Mouse (Mus musculus): Measurements from ENCODE around the gene Ryr3. TPM values are rescaled to one million over a fixed set of nuclear protein-coding genes. Genes with fewer than 3 reads are reported as not detected.

Ryr3 gene
- polyA plus RNA-seq, 1 experiment from 2014 or later, result 2.4 TPM

DNA sequence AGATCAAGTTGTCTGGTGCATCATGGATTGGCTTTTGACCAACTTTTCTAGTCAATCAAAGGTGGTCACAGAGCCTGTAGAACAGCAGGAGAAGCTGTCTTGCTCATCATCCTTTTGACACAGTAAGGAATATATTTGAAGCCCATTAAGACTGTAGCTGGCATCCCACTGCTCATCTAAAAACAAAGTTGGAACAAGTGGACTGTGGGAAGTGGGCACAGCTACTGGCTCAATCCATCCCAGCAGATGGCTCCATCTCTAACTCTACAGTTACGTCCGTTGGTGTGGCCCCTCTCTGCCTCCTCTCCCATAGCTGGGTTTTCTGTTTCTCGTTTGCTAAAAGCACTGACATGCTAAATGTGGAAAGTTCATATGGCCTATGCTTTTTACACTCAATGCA is 400.9 kb downstream of the Ryr3 start:
- Histone ChIP-seq H3K4me1 (no peaks in the 10 kb centered on the region), H3K27ac (no peak overlapping the region), H3K4me2 (no peak overlapping the region), H3K9ac (no peak overlapping the region), H3K36me3 (no peaks in the 10 kb centered on the region), H3K27me3 (no peaks in the 10 kb centered on the region), H3K9me3 (no peaks in the 10 kb centered on the region), H3K4me3 (no peak overlapping the region)
- 72% methylated on average over 3 of the region's 3 CpGs for WGBS
- ATAC-seq (ENCODE audit: borderline replicate concordance, extremely low read depth, low FRiP score, low TSS enrichment), result no peak

DNA sequence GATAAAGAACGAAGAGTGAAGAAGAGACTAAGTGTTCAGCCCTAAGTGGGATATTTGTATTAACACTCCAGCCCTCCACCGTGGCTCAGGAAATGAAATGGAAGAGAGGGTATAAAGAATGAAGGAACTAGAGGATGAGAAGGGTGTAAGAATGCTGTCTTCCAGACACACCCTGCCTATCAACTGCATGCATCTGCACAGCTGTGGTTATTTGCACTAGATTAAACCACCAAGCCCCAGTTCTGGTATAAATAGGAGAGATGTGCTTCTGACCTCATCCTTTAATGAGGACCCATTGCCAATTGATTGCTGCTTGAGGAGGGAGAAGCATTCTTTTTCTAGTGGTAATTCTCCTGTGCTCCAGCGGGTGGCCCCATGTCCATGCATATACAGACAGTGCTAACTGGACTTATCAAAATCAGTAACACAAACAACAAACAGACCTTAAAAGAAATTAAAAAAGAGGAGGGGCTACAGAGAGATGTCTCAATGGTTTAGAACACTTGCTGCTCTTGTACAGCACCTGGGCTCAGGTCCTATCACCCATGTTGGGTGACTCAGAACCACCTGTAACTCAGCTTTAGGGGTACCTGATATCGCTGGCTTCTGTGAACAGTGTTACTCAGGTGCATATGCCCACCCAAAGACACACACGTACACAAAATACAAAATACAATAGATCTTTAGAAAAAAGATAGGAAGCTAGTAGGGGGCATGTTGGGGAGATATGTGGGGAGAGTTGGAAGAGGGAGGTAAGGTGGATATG is 404.1 kb downstream of the Ryr3 start:
- Histone ChIP-seq H3K9me3 (no peaks in the 10 kb centered on the region), H3K27ac (no peak overlapping the region), H3K9ac (no peak overlapping the region), H3K36me3 (no peaks in the 10 kb centered on the region), H3K27me3 (no peaks in the 10 kb centered on the region), H3K4me2 (no peak overlapping the region), H3K4me1 (no peaks in the 10 kb centered on the region), H3K4me3 (no peak overlapping the region)
- 58% methylated on average over 5 of the region's 5 CpGs for WGBS
- ATAC-seq (ENCODE audit: borderline replicate concordance, extremely low read depth, low FRiP score, low TSS enrichment), result no peak

DNA sequence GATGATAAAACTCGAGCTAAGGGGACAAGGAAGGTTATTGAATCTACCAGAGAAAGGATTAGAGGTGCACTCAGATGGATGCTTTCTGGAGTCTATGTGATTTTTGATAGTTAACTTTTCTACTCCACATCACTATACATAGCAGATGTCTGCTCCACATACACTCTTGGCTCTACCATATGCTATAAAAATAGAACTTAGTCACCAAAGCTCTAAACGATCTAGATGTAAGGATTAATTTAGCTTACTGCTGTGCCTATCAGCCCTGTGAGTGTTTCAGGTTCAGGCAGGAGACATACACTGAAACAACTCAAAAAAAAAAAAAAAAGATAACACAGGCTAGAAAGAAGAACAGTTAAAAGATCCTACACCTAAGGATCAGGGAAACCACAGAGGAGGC is 410.9 kb downstream of the Ryr3 start:
- Histone ChIP-seq H3K4me1 (no peaks in the 10 kb centered on the region), H3K9me3 (no peaks in the 10 kb centered on the region), H3K27ac (no peak overlapping the region), H3K9ac (no peak overlapping the region), H3K27me3 (no peaks in the 10 kb centered on the region), H3K4me2 (no peak overlapping the region), H3K4me3 (no peak overlapping the region), H3K36me3 (no peaks in the 10 kb centered on the region)
- ATAC-seq (ENCODE audit: borderline replicate concordance, extremely low read depth, low FRiP score, low TSS enrichment), result no peak
- 61% methylated on average over 2 of the region's 2 CpGs for WGBS

DNA sequence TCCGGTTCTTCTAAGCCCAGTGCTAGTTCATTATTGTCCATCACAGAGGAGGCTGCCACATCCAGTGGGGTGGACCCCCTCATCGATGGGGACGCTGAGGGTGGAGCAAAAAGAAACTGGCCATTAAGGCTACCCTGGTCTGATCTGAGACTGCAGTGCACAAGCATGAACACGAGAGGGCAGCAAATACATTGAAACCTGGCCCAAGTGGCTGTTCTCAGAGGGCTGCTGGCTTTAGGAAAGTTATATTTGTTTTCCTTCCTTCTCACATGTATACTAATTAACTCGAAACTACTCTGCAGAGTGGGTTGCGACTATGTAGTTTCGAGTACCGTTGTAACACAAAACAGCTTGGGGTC is 416.9 kb downstream of the Ryr3 start:
- Histone ChIP-seq H3K4me1 (no peaks in the 10 kb centered on the region), H3K4me2 (no peak overlapping the region), H3K27ac (no peak overlapping the region), H3K9me3 (no peaks in the 10 kb centered on the region), H3K9ac (no peak overlapping the region), H3K4me3 (no peak overlapping the region), H3K36me3 (no peaks in the 10 kb centered on the region), H3K27me3 (no peaks in the 10 kb centered on the region)
- WGBS, result 10% methylated on average over 8 of the region's 8 CpGs
- no peak for ATAC-seq (ENCODE audit: borderline replicate concordance, extremely low read depth, low FRiP score, low TSS enrichment)

DNA sequence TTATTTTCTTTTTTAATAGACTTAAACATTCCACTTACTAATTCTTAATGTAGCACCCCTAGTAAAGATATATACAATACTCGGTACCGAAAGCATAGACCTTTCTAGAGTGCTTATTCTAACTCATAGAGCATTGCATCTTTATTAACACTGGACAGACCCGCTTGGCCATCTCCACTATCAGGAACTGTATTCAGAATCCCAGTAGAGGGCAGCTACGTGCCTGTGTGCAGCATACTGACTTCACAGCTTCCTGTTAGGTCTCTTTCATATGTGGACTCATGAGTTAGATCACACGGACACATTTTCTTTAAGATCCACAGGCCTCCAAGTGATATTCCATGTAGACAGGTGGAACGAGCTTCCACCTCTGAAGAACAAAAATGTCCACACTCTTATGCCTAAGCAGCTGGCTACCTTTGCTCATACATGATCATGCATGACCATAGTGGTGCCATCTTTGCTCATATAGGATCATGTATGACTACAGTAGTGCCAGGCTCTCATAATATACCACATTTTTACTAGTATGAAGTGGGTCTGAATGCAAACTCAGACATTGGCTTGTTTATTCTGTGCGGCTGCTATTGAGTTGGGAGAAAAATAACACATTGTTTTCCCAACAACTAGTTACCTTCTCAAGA is 417.4 kb downstream of the Ryr3 start:
- WGBS, result 78% methylated on average over 7 of the region's 7 CpGs
- no peak for ATAC-seq (ENCODE audit: borderline replicate concordance, extremely low read depth, low FRiP score, low TSS enrichment)
- H3K36me3 ChIP-seq, result no peaks in the 10 kb centered on the region
- H3K9ac ChIP-seq, result no peak overlapping the region
- no peaks in the 10 kb centered on the region for H3K4me1 ChIP-seq
- no peak overlapping the region for H3K4me2 ChIP-seq
- H3K9me3 ChIP-seq, result no peaks in the 10 kb centered on the region
- H3K4me3 ChIP-seq, result no peak overlapping the region
- H3K27ac ChIP-seq, result no peak overlapping the region
- no peaks in the 10 kb centered on the region for H3K27me3 ChIP-seq

DNA sequence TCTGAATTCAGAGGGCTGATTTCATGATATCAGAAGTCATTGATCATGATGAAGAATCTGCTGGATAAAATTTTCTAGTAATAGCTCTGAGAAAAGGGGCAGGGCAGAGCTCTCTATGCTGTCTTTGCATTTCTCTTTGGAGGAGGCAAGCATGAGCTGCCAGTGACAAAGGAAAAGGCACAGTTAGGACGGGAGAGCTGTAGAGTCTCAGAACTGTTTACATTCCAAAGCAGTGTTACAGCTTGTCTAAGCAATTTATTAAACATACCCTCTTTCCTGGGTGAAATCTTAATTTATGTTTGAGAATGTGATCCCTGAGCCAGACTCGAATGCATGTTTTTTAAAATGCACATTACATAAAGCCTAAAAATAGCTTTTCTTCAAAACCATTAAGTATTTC is 435.3 kb downstream of the Ryr3 start:
- H3K4me1 ChIP-seq, result 0 out of 2 replicates have a peak, but pooled peaks cover 9% of the 10 kb centered on the region
- peak; percentile 81; the same call in 1 of the 2 replicates for ATAC-seq (ENCODE audit: borderline replicate concordance, extremely low read depth, low FRiP score, low TSS enrichment)
- 14% methylated on average over 2 of the region's 2 CpGs for WGBS

DNA sequence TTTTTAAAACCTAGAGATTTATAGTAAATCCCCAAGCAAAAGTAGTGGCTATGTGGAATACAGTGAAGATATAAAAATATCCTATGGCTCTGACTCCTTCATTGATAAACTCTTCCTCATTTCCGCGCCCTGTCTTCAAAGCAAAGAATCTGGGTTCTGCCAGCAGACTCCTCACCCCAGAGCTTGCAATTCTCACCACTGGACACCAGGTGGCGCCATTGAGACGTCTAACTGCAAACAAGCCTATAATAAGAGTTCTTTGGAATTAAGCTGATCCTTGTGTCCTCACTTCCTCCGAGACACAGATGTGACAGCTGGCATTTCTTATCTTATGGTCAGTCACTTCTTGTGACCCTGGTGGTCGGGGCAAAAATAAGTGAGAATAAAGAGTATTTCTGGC is 442.1 kb downstream of the Ryr3 start:
- H3K27me3 ChIP-seq, result no peaks in the 10 kb centered on the region
- no peak overlapping the region for H3K27ac ChIP-seq
- no peaks in the 10 kb centered on the region for H3K9me3 ChIP-seq
- H3K4me1 ChIP-seq, result no peaks in the 10 kb centered on the region
- no peak overlapping the region for H3K4me2 ChIP-seq
- H3K4me3 ChIP-seq, result no peak overlapping the region
- ATAC-seq (ENCODE audit: borderline replicate concordance, extremely low read depth, low FRiP score, low TSS enrichment), result no peak
- 15% methylated on average over 6 of the region's 6 CpGs for WGBS
- H3K36me3 ChIP-seq, result no peaks in the 10 kb centered on the region
- H3K9ac ChIP-seq, result no peak overlapping the region

More for the DNA sequence above, 435.3 kb downstream of the Ryr3 start:
- Histone ChIP-seq H3K27ac (no peak overlapping the region), H3K9ac (no peak overlapping the region), H3K36me3 (no peaks in the 10 kb centered on the region), H3K27me3 (no peaks in the 10 kb centered on the region), H3K9me3 (no peaks in the 10 kb centered on the region), H3K4me3 (no peak overlapping the region), H3K4me2 (no peak overlapping the region)

DNA sequence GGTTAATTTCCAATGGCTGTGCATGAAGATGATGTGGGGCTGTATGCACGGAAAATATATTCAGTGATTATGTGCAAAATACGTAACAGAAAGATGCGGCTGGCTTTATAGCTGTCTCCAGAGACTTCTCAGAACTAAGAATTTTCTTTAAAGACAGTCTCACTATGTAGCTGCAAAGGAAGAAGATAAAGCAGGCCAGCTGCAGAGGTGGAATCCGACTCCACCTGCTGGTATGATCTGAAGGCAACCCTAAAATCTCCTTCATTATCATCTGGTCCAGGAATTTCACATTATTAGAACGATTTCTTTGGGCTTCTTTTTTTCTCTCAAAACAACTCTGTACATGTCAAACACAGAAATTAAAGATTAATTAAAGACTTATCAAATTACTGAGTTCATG is 449.2 kb downstream of the Ryr3 start:
- no peak overlapping the region for H3K27ac ChIP-seq
- H3K4me1 ChIP-seq, result no peaks in the 10 kb centered on the region
- no peaks in the 10 kb centered on the region for H3K36me3 ChIP-seq
- H3K27me3 ChIP-seq, result no peaks in the 10 kb centered on the region
- H3K9me3 ChIP-seq, result no peaks in the 10 kb centered on the region
- 66% methylated on average over 5 of the region's 5 CpGs for WGBS
- H3K4me3 ChIP-seq, result no peak overlapping the region
- no peak overlapping the region for H3K4me2 ChIP-seq
- no peak overlapping the region for H3K9ac ChIP-seq
- ATAC-seq (ENCODE audit: borderline replicate concordance, extremely low read depth, low FRiP score, low TSS enrichment), result no peak

DNA sequence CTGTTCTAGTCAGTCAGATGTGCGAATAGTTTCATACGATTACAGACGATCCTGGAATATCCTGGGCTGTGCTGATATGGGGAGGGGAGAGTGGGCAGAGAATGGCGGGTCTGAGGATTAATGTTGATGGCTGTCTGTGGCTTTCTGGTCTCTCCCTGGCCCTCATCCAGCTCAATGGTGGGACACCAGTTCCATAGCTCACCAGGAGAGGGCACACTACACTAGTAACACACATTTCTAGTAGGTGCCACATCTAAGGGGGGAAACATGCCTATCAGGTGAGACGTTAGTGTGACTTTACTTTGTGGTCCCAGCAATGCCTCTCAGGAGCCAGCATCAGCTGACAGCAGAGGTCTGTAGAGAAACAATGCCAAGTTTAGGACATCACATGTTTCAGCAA is 451.9 kb downstream of the Ryr3 start:
- no peaks in the 10 kb centered on the region for H3K9me3 ChIP-seq
- H3K36me3 ChIP-seq, result no peaks in the 10 kb centered on the region
- no peak overlapping the region for H3K9ac ChIP-seq
- H3K27ac ChIP-seq, result no peak overlapping the region
- H3K27me3 ChIP-seq, result no peaks in the 10 kb centered on the region
- ATAC-seq (ENCODE audit: borderline replicate concordance, extremely low read depth, low FRiP score, low TSS enrichment), result no peak
- peaks cover 6% of the 10 kb centered on the region; the same call in 1 of the 2 replicates for H3K4me1 ChIP-seq
- no peak overlapping the region for H3K4me3 ChIP-seq
- WGBS, result 37% methylated on average over 5 of the region's 5 CpGs
- H3K4me2 ChIP-seq, result no peak overlapping the region

DNA sequence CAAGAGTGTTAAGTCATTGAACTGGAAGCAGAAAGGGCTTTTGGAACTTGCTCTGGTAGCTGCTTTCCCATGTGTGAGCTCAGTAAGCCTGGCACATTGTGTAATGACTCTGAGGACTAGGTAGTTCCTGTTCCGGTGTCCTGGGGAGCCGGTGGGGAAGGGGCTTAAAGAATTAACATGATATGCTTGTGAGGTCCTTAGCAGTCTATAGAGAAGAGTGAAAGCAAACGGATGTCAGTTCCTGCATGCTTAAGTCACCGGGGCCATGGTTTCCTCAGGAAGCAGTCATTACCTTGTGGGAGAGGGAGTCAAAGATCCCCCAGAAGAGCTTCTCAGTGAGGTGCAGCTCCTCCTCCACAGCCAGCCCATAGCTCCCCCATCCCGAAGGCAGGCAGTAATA is 452.6 kb downstream of the Ryr3 start:
- Histone ChIP-seq H3K9me3 (no peaks in the 10 kb centered on the region), H3K27ac (no peak overlapping the region), H3K36me3 (no peaks in the 10 kb centered on the region), H3K4me1 (peaks cover 6% of the 10 kb centered on the region; the same call in 1 of the 2 replicates), H3K9ac (no peak overlapping the region), H3K4me2 (no peak overlapping the region), H3K4me3 (no peak overlapping the region), H3K27me3 (no peaks in the 10 kb centered on the region)
- no peak for ATAC-seq (ENCODE audit: borderline replicate concordance, extremely low read depth, low FRiP score, low TSS enrichment)
- 55% methylated on average over 5 of the region's 5 CpGs for WGBS

DNA sequence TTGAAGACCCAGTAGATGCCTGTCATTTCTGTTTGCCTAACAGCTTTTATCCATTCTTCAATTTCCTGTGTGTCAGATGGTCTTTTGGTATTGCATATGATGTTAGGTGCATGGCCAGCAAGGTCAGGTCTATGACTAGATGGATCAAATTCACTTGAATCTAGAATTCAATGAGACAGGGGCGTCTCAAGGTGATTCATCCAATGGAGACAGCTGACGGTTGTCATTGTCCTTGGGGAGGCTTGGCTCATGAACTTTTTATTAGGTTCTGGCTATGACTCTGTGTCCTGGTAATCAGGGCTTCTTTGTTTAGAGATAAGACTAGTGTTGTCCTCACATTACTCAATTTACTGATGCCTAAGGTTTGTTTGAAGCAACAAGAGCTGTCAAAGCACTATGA is 454.9 kb downstream of the Ryr3 start:
- H3K4me1 ChIP-seq, result peaks cover 6% of the 10 kb centered on the region; the same call in 1 of the 2 replicates
- H3K4me2 ChIP-seq, result no peak overlapping the region
- 63% methylated on average over 2 of the region's 2 CpGs for WGBS
- no peak overlapping the region for H3K9ac ChIP-seq
- no peaks in the 10 kb centered on the region for H3K36me3 ChIP-seq
- H3K27me3 ChIP-seq, result no peaks in the 10 kb centered on the region
- no peak overlapping the region for H3K27ac ChIP-seq
- H3K4me3 ChIP-seq, result no peak overlapping the region
- no peaks in the 10 kb centered on the region for H3K9me3 ChIP-seq
- ATAC-seq (ENCODE audit: borderline replicate concordance, extremely low read depth, low FRiP score, low TSS enrichment), result no peak

DNA sequence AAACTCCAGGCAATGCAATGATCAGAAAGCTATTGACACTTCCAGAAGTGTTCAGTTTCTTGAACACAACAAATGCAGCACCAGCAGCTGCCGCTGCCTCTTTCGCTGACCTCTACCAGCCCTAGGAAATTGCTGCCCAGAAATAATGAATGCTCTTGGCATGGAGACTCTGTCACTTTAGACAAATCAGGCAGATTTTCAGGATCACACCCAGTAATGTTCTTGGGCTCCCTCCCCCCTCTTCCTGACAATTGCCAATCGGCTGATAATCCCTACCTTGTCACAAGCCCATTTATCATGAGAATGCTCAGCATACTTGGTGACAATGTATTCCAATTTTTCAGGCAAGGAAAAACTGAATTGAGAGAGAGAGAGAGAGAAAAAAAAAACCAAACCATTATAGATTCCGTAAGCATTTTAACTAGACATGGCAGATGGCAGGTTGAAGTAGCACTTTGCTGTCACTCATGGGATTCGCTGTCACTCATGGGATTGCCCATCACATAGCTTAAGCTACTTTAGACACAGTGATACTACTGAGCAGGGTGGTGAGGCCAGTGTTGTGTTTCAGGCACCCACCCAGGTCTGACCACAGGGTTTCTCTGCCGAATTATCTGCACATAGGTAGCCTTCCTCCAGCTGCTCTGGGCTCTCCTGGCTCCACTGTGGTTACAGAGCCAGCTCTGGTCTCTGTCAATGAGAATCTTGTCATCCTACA is 455.5 kb downstream of the Ryr3 start:
- Histone ChIP-seq H3K27me3 (no peaks in the 10 kb centered on the region), H3K36me3 (no peaks in the 10 kb centered on the region), H3K27ac (no peak overlapping the region), H3K4me3 (no peak overlapping the region), H3K9ac (no peak overlapping the region), H3K4me2 (no peak overlapping the region), H3K4me1 (peaks cover 6% of the 10 kb centered on the region; the same call in 1 of the 2 replicates), H3K9me3 (no peaks in the 10 kb centered on the region)
- ATAC-seq (ENCODE audit: borderline replicate concordance, extremely low read depth, low FRiP score, low TSS enrichment), result no peak
- 69% methylated on average over 6 of the region's 6 CpGs for WGBS

Measured in lung, embryonic 15.5 days (tissue).